Mouse (Mus musculus) kidney, embryonic 16.5 days (tissue): ENCODE measurements around the gene Clta. TPM values are rescaled to one million over a fixed set of nuclear protein-coding genes. Genes with fewer than 3 reads are reported as not detected.
"Not testable (repeated sequence)": the region's sequence is repeated elsewhere in the genome, so short reads cannot be mapped to it uniquely, and the experiment has no call there.

ENCODE experiments used
- ATAC-seq: fragments of 200-750 bp; cut with Nextera tagmentation; 2 replicates; pipeline ENCODE4 v1.8.0; 2017; ENCODE audit warnings: moderate TSS enrichment; ENCODE audit not compliant: low FRiP score, low TSS enrichment
- H3K27ac ChIP-seq: fragments of 300-500 bp; sonication (generic); 2 replicates; pipeline ENCODE4 v1.5.1; 2014; ENCODE audit warnings: low read length
- H3K27me3 ChIP-seq: fragments of 300-500 bp; sonication (generic); 2 replicates; pipeline ENCODE4 v1.6.1; 2014; ENCODE audit warnings: low read length, control low read depth, mixed read lengths; ENCODE audit not compliant: insufficient read depth
- H3K36me3 ChIP-seq: fragments of 300-500 bp; sonication (generic); 2 replicates; pipeline ENCODE4 v1.6.1; 2014; ENCODE audit warnings: low read length, control low read depth, mixed read lengths; ENCODE audit not compliant: insufficient read depth
- H3K4me1 ChIP-seq: fragments of 300-500 bp; sonication (generic); 2 replicates; pipeline ENCODE4 v1.6.1; 2014; ENCODE audit warnings: low read length, control low read depth, mixed read lengths; ENCODE audit not compliant: insufficient read depth
- H3K4me2 ChIP-seq: fragments of 300-500 bp; sonication (generic); replicated peaks from 2 replicates; pipeline ENCODE4 v1.6.1; 2014; ENCODE audit warnings: low read depth, low read length
- H3K4me3 ChIP-seq: fragments of 300-500 bp; sonication (generic); 2 replicates; pipeline ENCODE4 v1.5.1; 2014; ENCODE audit warnings: mild to moderate bottlenecking, low read length
- H3K9ac ChIP-seq: fragments of 300-500 bp; sonication (generic); replicated peaks from 2 replicates; pipeline ENCODE4 v1.6.1; 2014; ENCODE audit warnings: low read length
- H3K9me3 ChIP-seq: fragments of 300-500 bp; sonication (generic); 2 replicates; pipeline ENCODE4 v1.6.1; 2016; ENCODE audit warnings: low read length, control low read depth
- WGBS: fragments of 180-500 bp; shearing (Covaris S2); extraction: QIAGEN DNeasy Blood & Tissue Kit; methylation state at CpG from one replicate; pipeline ENCODE4 v1.1.7; 2014; 5-methylcytosine and 5-hydroxymethylcytosine counted together
- polyA plus RNA-seq: library from polyadenylated mRNA; unstranded; fragments of >200 nt; fragmentation: Nextera tagmentation; extraction: Ambion mirVana; gene quantifications from 2 replicates; pipeline ENCODE4 v1.2.1, GENCODE M21; 2015

The Clta gene
- polyA plus RNA-seq, 1 experiment from 2014 or later: 232 TPM

DNA sequence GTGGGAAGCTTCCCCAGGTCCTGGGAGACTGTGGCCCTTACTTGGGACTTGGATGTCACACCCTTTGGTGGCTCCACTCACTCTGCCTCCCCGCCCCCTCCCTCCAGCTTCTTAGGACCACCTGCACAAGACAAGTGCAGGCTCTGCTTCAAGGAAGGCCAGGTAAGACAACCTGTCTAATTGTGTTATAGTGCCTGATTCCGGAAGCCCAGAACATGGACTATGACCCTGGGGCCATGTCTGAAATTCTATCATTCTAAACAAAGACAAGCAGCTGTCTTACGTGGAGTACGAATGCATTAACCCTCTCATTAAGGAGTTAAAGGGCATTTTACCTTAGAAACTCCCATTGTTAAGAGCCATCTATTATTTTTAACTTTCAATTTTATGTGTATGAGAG, 36.5 kb downstream of the Clta start:
- Histone ChIP-seq H3K4me3 (no peak overlapping the region), H3K4me1 (no peaks in the 10 kb centered on the region), H3K27ac (no peak overlapping the region), H3K36me3 (peaks cover 29% of the 10 kb centered on the region), H3K27me3 (no peaks in the 10 kb centered on the region), H3K9me3 (no peaks in the 10 kb centered on the region), H3K9ac (no peak overlapping the region), H3K4me2 (no peak overlapping the region)
- 92% methylated on average over 4 of the region's 4 CpGs for WGBS
- no peak for ATAC-seq

- Histone ChIP-seq H3K9ac (no peak overlapping the region), H3K27me3 (no peaks in the 10 kb centered on the region), H3K4me1 (no peaks in the 10 kb centered on the region), H3K27ac (no peak overlapping the region), H3K4me3 (no peak overlapping the region), H3K36me3 (peaks cover 22% of the 10 kb centered on the region), H3K9me3 (no peaks in the 10 kb centered on the region), H3K4me2 (no peak overlapping the region)
- 90% methylated on average over 5 of the region's 5 CpGs for WGBS
- ATAC-seq: no peak
These were observed 38.2 kb downstream of the Clta start for GRCm38 (mm10) chr4:44042429-44042828.

DNA sequence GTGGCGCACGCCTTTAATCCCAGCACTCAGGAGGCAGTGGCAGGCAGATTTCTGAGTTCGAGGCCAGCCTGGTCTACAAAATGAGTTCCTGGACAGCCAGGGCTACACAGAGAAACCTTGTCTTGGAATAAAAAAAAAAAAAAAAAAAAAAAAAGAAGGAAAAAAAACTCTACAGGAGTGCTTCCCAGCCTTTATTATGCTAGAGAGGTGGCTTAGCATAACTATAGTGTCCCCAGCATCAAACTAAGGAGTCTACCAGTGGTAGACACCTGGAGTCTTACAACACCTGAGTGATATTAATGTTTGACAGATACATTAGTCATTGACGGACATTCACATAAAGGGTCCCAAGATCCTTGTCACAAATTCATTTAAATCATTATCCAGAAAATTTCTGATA, 38.9 kb downstream of the Clta start:
- not testable (repeated sequence) for H3K4me2 ChIP-seq, H3K27me3 ChIP-seq, H3K27ac ChIP-seq, ATAC-seq, H3K9me3 ChIP-seq, H3K4me3 ChIP-seq, H3K9ac ChIP-seq, H3K4me1 ChIP-seq
- H3K36me3 ChIP-seq: peaks cover 22% of the 10 kb centered on the region
- 93% methylated on average over 4 of the region's 4 CpGs for WGBS

DNA sequence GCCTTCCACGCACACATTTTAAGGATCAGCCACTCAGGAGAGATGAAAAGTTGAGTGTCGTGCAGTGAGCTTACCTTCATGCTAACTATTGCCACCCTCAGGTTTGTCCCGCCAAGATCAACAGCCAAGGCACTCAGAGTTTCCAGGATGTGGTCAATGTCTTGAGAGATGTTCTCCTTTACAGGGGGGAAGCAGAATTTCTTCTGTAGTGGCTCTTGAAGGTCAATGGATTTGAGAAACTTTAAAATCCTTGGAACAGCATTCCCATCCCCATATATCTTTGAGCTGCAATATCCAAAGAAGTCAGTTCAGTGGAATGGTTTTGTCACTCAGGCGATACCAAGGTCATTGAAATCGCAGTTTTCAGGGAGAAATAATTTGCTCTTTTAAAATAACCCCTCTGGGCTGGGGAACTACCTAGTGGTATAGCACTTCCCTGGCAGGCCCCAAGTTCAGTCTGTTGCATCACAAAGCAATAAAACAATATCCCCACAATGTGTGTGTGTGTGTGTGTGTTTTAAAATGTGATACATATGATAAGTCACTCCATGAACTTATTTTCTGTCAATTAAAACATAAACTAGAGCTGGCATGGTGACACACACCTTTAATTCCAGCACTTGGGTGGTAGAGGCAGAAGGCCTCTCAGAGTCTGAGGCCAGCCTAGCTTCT, 40.6 kb downstream of the Clta start:
- H3K36me3 ChIP-seq: peaks cover 22% of the 10 kb centered on the region
- no peak overlapping the region for H3K4me2 ChIP-seq
- H3K4me1 ChIP-seq: no peaks in the 10 kb centered on the region
- no peaks in the 10 kb centered on the region for H3K27me3 ChIP-seq
- no peak overlapping the region for H3K4me3 ChIP-seq
- H3K27ac ChIP-seq: no peak overlapping the region
- H3K9ac ChIP-seq: no peak overlapping the region
- no peaks in the 10 kb centered on the region for H3K9me3 ChIP-seq
- ATAC-seq: no peak
- WGBS: 93% methylated on average over 5 of the region's 5 CpGs

GRCm38 (mm10) chr4:44046066-44046465, 41.8 kb downstream of the Clta start:
- Histone ChIP-seq H3K4me2 (no peak overlapping the region), H3K36me3 (peaks cover 15% of the 10 kb centered on the region), H3K9ac (no peak overlapping the region), H3K27me3 (no peaks in the 10 kb centered on the region), H3K27ac (no peak overlapping the region), H3K4me3 (no peak overlapping the region), H3K9me3 (no peaks in the 10 kb centered on the region), H3K4me1 (no peaks in the 10 kb centered on the region)
- WGBS: 67% methylated on average over 5 of the region's 5 CpGs
- ATAC-seq: no peak

GRCm38 (mm10) chr4:44049812-44050211, 45.6 kb downstream of the Clta start:
- Histone ChIP-seq H3K27me3 (no peaks in the 10 kb centered on the region), H3K36me3 (peaks cover 6% of the 10 kb centered on the region; the same call in 1 of the 2 replicates), H3K4me2 (no peak overlapping the region), H3K9me3 (no peaks in the 10 kb centered on the region), H3K27ac (no peak overlapping the region), H3K9ac (no peak overlapping the region), H3K4me3 (no peak overlapping the region), H3K4me1 (no peaks in the 10 kb centered on the region)
- 63% methylated on average over 5 of the region's 5 CpGs for WGBS
- no peak for ATAC-seq

- Histone ChIP-seq H3K27ac (no peak overlapping the region), H3K4me3 (no peak overlapping the region), H3K9me3 (no peaks in the 10 kb centered on the region), H3K36me3 (0 out of 2 replicates have a peak, but pooled peaks cover 4% of the 10 kb centered on the region), H3K4me2 (no peak overlapping the region), H3K4me1 (no peaks in the 10 kb centered on the region), H3K9ac (no peak overlapping the region), H3K27me3 (no peaks in the 10 kb centered on the region)
- no peak for ATAC-seq
- WGBS: 92% methylated on average over 13 of the region's 13 CpGs
These were observed 55.4 kb downstream of the Clta start for GRCm38 (mm10) chr4:44059674-44060073.

- H3K4me1 ChIP-seq: no peaks in the 10 kb centered on the region
- no peak overlapping the region for H3K9ac ChIP-seq
- H3K9me3 ChIP-seq: no peaks in the 10 kb centered on the region
- no peak overlapping the region for H3K4me3 ChIP-seq
- 0 out of 2 replicates have a peak, but pooled peaks cover 2% of the 10 kb centered on the region for H3K36me3 ChIP-seq
- no peak overlapping the region for H3K27ac ChIP-seq
- ATAC-seq: no peak
- WGBS: 61% methylated on average over 9 of the region's 9 CpGs
- no peak overlapping the region for H3K4me2 ChIP-seq
- H3K27me3 ChIP-seq: no peaks in the 10 kb centered on the region
These were observed 57.8 kb downstream of the Clta start for GRCm38 (mm10) chr4:44062062-44062461.

DNA sequence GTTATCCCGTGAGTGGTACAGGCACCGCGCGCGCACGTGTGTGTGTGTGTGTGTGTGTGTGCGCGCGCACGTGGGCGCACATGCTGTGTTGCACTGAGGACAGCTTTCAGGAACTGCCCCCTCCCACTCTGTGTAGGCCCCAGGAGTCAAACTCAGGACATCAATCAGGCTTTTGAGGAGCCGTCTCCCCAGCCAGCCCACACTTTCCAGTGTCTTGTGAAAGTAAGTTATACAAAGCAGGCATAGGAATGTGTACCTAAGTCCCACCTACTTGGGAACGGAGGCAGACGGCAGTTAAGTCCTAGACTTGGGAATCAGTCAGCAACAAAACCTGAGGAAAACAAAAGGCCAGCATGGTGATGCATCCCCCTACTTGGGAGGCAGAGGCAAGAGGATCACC, 58.6 kb downstream of the Clta start:
- no peak overlapping the region for H3K4me2 ChIP-seq
- no peak overlapping the region for H3K9ac ChIP-seq
- H3K4me3 ChIP-seq: no peak overlapping the region
- H3K27me3 ChIP-seq: no peaks in the 10 kb centered on the region
- no peaks in the 10 kb centered on the region for H3K4me1 ChIP-seq
- 81% methylated on average over 14 of the region's 14 CpGs for WGBS
- no peak overlapping the region for H3K27ac ChIP-seq
- ATAC-seq: no peak
- H3K9me3 ChIP-seq: no peaks in the 10 kb centered on the region
- H3K36me3 ChIP-seq: no peaks in the 10 kb centered on the region

GRCm38 (mm10) chr4:44065355-44066025, 61.2 kb downstream of the Clta start:
- 0 out of 2 replicates have a peak overlapping the region, but pooled peaks have one; percentile 43 for H3K9ac ChIP-seq
- peak overlapping the region; percentile 29; the same call in 1 of the 2 replicates for H3K4me3 ChIP-seq
- H3K4me1 ChIP-seq: peaks cover 4% of the 10 kb centered on the region; the same call in 1 of the 2 replicates
- WGBS: 27% methylated on average over 16 of the region's 16 CpGs
- peak; percentile 90 for ATAC-seq
- H3K9me3 ChIP-seq: no peaks in the 10 kb centered on the region
- no peak overlapping the region for H3K27ac ChIP-seq
- no peaks in the 10 kb centered on the region for H3K27me3 ChIP-seq
- H3K36me3 ChIP-seq: no peaks in the 10 kb centered on the region
- H3K4me2 ChIP-seq: peak overlapping the region; percentile 49
